Mouse (Mus musculus) right cerebral cortex, postnatal 14 days (tissue): ENCODE data around the gene Cx3cr1.
"Not testable (repeated sequence)": the region's sequence is repeated elsewhere in the genome, so short reads cannot be mapped to it uniquely, and the experiment has no call there.

ENCODE experiments used
- DNase-seq: peaks from one replicate; pipeline ENCODE4 v3.0.0; 2022

The Cx3cr1 gene

DNA sequence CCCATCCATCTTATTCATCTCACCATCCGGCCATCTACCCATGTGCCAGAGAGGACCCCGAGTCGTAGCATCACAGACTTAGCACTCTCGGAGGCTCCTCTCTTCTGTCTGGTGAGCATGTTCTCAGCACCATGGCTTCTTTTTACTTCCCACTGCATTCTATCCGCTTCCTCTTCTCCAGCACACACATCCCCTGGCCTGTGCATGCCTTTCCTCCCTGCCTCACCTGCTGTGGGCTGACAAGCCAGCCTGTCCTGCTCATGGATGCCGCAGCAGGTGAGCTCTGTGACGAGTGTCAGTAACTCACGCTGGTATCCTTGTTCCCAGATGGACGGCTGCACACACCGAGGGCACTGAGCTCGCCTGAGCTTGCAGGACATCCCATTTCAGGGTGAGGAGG is at the start of gene Cx3cr1:
TSS of gene Cx3cr1 (minus strand) at position 101 of the 400 bp plus-strand sequence.
- no peak for DNase-seq

DNA sequence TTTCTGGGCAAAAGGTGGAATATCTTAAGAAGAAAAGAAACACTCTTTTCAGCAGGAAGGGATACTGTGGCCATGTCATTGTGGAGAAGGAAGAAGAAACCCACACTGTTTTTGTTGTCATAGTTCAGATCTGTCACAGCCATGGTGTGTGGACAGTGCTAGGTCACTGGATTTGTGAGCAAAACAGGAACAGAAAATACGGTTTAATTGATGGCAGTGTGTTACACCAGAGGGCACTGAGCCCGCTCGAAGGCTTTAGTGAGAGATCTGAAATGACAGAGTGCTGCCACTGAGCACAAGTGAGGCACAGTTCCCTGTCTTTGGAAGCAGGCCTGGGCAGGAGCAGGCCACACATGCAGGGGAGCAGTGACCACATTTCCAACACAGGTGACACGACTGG is 48.5 kb upstream of the Cx3cr1 start:
- no peak for DNase-seq

DNA sequence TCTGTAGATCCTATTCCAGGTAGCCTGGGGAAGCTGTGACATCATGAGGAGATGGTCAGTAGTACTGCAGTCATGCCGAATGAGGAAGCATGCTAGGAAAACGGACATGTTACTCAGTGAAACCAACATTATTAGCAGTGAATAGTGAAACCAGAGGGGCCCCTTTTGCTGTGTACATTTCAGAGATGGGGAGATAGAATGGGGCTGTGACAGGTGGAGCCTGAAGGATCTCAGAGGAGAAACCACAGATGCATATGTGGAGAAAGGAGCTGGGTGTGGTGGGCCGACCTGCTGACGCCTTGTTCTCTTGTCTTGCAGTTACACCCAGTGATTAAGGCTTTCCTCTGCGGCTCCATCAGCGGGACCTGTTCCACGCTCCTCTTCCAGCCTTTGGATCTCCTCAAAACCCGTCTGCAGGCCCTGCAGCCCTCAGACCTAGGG is 46.5 kb upstream of the Cx3cr1 start:
- no peak for DNase-seq

DNA sequence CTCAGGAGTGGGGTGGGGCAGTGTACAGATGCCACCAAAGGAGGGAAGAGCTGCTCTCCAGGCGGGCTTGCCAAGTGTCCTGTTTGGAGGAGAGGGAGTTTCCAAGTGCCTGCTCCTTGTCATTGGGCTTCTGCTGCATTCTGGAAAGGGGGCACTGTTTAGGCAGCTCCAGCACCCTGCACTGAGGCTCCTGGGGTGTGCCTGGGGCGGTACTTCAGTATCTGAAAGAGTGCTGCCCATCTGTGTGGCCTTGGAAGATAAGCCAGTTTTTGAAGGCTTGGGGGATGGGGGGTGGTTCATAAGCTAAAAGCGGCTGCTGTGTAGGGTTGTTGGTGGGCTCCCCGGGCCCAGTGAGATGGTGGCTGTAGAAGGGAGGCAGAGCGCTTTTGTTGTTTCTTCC is 45.9 kb upstream of the Cx3cr1 start:
- no peak for DNase-seq

DNA sequence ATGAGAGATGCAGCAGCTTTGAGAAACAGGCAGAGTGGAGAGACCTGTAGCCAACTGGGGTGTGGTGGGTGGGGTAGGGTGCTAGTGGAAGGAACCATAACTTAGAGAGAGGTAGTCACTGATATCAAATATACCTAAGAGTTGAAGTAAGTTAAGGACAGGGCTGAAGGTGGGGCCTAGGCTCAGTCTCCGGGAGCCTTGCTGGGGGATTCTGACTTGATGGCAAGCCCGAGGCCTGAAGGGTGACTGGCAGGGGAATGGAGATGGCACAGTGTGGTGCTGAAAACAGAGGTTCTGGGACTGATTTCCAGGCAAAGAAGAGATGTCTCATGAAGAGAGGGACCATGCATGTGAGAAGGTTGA is 45.1 kb upstream of the Cx3cr1 start:
- no peak for DNase-seq

DNA sequence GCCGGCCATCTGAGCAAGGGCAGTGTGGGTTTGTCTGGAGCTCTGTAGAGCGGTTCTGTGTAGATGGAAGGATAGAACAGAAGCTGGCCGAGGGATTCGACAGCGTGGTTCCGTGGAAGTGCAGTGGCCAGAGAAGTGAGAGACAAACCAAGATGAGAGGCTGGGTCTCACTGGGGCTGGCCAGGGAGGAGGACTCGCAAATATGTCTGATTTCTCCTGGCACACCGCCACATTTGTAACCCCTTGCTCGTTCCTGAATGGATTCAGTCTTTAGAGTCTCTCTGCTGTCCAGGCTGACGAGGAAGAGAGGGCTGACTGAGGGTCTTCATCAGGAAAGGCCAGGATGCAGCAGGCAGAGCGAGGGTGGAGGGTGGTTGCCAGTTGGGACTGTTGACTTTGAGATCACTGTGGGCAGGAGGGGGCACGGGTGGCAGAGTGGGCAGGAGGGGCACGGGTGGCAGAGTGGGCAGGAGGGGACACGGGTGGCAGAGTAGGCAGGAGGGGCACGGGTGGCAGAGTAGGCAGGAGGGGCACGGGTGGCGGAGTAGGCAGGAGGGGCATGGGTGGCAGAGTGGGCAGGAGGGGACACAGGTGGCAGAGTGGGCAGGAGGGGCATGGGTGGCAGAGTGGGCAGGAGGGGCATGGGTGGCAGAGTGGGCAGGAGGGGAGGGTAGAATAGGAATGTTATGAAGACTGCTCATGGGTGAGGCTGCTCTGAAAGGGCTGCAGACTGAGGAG is 44.5 kb upstream of the Cx3cr1 start:
- no peak for DNase-seq

DNA sequence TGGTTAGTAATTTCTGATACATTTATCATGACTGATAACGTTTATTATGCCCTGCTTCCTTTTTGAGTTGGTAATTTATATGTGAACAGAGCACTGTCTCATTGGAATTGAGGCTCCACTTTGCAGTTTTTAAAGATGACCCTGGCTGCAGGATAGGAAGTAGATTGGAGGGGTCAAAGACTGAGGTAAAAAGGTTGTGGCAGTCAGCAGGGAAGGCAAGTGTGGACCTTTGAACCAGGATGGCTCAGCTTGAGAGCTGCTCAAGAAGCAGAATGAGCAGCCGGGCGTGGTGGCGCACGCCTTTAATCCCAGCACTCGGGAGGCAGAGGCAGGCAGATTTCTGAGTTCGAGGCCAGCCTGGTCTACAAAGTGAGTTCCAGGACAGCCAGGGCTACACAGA is 43.8 kb upstream of the Cx3cr1 start:
- no peak for DNase-seq

DNA sequence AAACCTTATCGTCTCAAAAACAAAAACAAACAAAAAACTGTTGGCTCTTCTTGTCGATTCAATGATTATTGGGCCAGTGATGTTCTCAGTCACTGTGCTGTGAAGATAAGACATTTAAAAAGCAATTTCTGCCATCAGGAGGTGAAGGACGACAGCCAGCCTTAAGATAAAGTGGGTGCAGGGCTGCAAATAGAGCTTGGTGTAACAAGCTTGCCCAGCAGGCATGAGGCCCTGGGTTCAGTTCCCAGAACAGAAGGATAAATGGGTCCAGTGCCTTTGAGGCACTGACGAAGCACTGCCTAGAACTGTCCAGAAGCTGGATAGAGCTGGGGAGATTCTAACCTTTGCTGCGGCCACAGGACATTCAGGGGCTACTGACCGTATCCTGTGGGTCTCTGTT is 42.8 kb upstream of the Cx3cr1 start:
- no peak for DNase-seq

DNA sequence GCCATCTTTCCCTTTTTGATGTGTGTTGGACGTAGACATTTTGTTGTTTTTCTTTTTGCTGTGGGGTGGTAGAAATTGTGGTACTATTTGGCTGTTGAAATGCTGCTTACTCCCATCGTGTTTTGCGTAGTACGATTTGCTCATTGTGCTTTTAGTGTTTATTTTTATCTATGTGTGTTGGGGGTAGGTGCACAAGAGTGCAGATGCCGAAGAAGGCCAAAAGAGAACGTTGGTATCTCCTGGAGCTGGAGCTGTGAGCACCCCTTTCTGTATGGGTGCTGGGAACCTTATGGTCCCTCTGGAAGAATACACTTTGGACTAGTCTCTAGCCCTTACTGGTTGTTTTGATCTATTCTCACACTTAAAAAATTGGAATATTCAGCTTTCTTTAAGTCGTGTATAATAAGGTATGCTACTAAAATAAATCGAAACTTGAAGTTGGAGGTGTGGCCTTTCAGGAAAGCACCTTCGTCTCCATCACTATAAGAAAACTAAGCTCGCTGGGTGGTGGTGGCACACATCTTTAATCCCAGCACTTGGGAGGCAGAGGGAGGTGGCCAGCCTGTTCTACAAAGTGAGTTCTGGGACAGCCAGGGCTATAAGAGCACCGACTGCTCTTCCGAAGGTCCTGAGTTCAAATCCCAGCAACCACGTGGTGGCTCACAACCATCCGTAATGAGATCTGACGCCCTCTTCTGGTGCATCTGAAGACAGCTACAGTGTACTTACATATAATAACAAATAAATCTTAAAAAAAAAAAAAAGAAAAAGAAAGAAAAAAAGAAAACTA is 41.7 kb upstream of the Cx3cr1 start:
- no peak for DNase-seq

DNA sequence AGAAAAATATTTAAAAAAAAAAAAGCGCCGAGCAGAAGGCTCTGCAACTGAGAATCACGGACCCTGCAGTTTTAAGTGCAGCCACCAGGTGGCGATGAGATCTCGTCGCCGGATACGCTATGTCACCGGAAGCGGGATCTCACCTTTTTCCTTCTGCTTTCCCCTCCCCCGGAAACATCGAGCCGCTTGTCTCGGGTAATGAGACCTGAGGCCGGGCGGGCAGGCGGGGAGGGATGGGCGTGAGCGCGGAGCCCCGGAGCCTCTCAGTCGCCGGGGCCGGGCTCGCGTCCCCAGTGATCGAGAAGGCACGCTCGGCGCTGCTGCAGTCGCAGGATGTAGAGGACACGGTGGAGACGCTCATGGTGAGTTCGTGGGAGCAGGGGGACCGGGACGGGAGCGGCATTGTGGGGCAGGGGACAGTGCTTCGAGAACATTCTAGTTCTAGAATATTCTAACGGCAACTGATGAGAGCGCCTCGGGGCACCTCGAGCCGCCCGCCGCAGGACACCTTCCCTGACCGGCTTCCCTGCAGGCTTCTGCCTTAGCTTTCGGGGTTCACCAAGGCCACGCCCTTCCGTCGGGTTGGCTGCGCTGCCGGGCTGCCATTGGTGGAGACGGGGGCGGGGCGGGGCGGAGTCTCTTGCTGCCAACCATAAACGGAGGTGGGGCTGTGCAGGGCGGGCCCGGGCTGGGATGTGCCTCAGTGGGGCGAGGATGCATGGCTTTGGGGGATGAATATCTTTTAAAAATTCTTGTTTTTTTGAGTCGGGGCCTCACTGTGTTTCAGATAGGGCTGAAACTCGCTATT is 40.7 kb upstream of the Cx3cr1 start, which contains the start of gene Slc25a38:
TSS of gene Slc25a38 (plus strand) at position 164 of the 808 bp plus-strand sequence.
- peak; percentile 97 for DNase-seq

DNA sequence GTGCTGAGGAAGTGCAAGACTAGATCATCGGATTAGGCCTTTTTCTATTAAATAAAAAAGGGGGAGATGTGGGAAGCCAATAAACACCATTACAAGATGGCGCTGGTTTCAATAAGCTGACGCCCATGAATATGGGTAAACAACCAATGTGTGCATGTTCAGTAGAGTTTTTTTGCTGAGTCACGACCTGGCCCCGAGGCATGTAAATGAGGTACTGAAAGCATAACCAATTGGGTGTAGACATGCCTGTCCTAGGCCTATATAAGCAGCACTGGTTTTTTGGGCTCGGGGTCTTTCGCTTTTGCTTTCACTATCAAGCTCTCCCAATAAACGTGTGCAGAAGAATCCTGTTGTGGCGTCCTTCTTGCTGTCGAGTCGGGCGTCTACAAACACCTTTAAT is 39.3 kb upstream of the Cx3cr1 start:
- not testable (repeated sequence) for DNase-seq

DNA sequence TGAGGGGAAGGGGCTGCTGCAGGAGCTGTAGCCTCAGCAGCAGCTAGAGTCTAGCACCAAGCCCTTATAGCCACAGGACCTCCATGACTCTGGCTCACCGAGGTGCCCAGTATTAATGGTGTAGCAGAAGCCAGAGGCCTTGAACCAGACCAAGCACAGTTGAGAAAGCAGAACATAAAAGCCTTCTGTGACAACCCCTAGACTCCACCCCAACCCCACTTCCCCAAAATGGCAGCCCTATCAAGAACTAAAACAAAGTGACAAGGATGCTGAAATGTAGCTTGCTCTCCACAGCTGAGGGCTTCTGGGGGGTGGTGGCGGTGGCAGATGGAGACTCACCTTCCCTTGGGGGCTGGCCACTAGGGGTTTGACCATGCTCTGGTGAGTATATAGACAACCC is 31.5 kb upstream of the Cx3cr1 start:
- DNase-seq = no peak

DNA sequence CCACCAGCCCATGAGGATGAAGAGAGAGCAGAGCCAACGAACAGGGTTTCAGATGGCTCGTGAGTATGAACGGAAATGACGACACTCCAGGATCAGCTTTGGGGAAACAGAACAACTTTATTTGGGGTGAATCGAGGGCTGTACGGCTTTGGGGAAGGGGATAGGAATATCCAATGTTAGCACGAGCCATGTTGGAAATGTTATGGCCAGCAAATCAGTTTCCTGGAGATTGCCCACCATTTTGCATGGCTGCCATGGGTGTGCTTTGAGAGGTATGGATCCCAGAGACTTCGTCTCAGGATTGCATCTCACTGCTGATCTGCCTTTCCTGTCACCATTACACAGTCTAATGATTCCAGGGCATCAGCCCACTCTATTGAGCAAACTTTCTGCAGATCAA is 29.6 kb upstream of the Cx3cr1 start:
- DNase-seq = no peak

DNA sequence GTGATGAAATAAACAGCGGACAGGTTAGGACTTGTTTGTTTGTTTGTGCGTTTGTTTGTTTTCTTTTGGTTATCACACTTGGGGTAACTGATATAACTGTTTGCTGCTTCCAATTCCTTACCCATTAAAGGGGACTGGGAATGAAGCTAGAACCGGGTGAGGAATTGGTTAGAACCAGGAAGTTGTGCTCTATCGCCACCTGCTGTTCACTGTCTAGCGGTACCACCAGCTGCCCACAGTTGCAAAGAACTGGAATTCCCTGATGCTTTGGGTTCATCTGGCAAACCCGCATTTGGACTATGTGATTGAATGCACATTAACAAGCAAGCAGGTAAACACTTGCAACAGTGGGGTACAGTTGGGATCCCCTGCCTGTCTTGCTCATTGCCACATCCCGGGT is 29.0 kb upstream of the Cx3cr1 start:
- DNase-seq = peak; percentile 77

DNA sequence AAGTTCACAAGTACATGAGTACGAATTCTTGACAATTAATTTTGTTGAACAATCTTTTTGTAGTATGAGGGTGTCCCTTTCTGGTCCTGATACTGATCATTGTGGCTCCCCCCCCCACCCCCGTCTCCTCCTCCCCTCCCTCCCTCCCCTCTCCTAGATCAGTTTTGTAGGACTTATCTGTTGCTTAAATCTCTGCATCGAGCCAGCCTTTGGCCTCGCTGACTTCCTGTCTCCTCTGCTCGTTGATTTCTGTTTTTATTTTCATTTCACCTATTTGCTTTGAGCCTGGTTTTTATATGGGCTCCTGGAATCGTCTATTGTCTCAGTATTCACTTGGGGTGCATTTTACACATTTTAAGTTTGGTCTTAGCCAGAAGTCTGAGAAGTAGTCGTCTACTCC is 26.2 kb upstream of the Cx3cr1 start:
- no peak for DNase-seq

DNA sequence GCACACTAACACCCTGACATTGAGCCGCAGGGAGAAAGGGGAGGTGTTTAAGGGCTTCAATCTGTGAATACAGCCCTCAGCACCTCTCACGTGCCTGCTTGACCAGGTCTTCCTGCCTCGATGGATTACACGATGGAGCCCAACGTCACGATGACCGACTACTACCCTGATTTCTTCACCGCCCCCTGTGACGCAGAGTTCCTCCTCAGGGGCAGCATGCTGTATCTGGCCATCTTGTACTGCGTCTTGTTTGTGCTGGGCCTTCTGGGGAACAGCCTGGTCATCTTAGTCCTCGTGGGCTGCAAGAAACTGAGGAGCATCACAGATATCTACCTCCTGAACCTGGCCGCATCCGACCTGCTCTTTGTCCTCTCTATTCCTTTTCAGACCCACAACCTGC is 24.0 kb upstream of the Cx3cr1 start:
- no peak for DNase-seq

DNA sequence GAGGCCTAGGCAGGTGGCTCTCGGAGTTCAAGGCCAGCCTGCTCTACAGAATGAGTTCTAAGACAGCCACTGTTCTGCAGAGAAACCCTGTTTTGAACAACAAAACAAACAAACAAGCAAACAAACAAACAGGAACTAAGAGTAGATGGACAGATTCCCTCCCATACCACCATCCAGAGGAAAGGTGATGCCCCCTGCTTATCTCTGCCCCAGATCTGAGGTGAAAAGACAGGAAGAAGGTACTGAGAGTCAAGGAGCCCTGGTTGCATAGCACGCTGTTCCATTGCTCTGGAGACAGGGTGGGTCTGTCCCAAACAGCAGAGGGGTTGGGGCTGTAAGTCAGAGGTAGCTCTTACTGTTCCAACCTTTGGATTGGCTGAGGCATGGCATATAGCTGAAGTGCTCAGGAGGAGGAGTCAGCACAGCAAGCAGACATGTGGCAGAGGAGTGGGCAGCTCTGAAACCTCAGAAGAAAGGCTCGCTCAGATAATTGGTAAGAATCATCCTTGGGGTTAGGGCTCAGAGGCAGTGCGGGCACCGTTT is 22.1 kb upstream of the Cx3cr1 start, which contains the start of gene Ccr8:
TSS of gene Ccr8 (plus strand) at position 419 of the 543 bp plus-strand sequence.
- no peak for DNase-seq

DNA sequence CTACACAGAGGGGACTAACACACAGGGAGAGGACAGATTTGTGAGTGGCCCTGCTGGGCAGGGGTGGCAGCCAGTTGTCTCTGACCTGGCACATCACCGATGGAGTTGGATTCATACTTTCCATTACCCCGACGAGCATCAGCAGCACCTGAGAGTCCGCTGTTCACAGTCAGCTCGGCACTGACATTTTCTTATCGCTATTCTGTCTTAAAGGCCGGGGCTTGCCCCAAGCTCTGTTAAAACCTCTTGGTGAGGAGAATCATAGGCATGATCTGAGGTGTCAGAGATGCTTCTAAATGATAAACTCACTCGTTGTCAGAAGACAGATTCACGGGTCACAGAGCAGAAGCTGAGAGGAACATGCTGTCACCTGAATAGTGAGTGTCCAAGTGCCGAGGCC is 21.4 kb upstream of the Cx3cr1 start:
- DNase-seq = no peak

DNA sequence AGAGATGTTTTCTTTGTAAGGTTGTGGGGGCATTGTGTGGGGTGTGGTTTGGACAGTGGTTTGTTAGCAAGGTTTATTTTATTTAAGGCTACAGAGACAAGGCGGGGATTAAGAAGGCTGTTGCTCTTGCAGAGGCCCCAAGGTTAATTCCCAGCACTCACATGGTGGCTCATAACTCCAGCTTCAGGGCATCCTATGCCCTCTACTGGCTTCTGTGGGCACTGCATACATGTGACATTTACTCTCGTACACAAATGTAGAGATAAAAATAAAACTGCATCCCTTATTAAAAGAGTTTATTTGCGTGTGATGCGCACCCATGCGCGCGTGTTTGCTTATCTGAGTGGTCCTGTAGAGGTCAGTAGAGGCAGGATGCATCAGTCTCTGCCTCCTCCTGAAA is 19.4 kb upstream of the Cx3cr1 start:
- no peak for DNase-seq

DNA sequence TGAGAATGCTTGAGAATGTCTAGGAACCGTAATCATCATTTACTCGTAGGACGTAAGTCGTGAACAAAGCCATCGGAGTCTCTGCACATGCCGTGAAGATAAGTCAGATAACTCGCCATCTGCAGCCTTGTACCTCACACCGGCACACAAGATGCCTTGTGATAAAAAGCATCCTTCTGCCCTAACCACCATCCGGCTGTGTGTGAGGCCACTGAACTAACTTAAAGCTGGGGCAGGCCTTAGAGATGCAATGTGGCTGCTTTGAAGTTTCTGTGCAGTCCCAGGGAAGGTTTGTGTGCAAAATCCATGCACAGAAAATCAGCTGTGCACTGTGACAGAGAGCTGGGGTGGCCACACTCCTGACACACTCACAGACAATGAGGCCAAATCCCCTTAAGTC is 14.7 kb upstream of the Cx3cr1 start:
- no peak for DNase-seq

DNA sequence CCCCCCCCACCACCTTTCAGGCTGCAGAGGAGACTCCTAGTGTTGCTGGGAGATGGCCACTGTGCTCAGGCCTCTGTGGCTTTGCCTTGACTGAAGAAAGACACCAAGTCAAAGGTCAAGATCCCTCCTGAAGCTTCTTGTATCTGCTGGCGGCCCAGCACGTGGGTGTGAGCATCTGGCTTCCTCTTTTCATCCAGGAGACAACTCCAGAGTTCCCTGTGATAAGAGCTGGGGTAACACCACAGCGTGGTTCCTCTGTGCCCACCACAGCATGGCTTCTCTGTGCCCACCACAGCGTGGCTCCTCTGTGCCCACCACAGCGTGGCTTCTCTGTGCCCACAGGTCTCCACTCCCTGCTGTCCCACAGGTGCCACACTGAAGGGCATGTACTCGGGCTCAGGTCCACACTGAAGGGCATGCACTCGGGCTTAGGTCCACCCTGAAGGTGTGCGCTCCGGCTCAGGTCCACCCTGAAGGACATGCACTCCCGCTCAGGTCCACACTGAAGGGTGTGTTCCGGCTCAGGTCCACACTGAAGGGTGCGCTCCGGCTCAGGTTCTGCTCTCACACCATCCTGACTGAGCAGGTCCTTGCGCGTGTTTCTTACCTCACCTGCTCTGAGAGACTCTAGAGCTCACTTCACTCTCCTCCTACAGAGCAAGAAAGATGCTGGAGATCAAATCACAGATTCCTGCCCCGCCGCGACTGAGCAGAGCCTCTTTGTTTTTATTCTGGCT is 13.6 kb upstream of the Cx3cr1 start:
- DNase-seq = no peak

DNA sequence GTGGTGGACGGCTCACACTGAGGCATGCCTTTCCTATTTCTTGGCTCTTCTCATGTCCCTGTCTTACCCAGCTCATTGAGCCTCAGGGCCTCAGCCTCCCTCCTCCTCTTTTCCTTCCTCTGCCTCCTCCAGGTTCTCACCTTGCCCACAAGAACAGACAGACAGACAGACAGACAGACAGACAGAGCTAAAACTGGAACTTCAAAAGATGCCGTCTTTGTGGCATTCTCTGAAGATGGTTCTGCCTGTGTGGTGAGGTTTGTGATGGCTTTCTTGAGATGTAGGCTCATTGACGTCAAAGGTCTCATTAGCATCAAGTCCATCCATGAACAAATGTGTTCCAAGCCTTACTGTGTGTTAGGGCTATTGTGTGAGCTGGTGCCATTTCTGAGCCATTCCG is 13.0 kb upstream of the Cx3cr1 start:
- DNase-seq = no peak

DNA sequence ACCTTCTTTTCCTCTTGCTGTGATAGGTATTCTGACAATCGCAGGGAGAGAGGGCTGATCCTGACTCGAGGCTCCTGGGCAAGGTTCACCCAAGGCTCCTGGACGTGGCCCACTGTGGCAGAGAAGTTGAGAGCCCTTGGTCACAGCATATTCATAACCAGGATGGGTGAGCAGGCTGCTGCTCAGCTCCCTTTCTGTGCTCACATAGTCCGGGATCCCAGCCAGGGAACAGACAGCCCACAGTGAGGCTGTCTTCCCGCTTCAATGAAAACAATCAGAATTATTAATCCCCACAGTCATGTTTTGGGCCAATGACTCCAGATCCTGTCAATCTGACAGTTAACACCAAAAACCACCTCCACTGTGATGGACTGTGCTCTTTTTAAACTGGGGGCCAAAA is 12.3 kb upstream of the Cx3cr1 start:
- peak; percentile 29 for DNase-seq
